Mouse (Mus musculus) testis, postnatal 14 days (tissue): ENCODE data around the gene Mrps25.

Experiments
- DNase-seq: peaks from one replicate; pipeline ENCODE4 v3.0.0; 2021; ENCODE audit warnings: low spot score

Mrps25 gene

DNA sequence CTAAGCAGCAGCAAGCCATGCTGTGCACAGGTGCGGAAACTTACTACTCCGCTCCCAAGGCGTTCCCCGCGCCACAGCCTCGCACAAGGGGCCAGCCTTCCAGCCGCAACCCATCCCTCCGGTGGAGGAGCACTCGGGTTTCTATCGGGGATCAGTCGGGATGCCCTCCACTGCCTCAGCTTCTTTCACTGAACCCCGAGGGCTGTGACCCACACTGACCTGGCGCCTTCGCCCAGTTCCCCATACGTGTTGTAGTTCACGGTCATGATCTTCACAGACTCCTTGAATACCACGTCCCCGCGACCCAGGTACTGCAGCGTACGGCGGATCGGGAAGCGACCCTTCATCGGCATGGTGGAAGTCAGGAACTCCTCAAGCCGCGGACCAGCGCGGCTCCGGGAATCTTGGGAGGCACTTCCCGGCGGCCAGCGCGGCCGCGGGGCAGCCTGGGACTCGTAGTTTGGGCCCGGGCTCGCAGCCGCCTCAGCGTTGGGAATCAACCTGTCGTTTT, at the start of gene Mrps25:
Mrps25 (minus strand) TSS at position 413 of the 511 bp plus-strand sequence.
- peak; percentile 76 for DNase-seq

GRCm38 (mm10) chr6:92231762-92232161, 47.9 kb upstream of the Mrps25 start:
- DNase-seq, result no peak

DNA sequence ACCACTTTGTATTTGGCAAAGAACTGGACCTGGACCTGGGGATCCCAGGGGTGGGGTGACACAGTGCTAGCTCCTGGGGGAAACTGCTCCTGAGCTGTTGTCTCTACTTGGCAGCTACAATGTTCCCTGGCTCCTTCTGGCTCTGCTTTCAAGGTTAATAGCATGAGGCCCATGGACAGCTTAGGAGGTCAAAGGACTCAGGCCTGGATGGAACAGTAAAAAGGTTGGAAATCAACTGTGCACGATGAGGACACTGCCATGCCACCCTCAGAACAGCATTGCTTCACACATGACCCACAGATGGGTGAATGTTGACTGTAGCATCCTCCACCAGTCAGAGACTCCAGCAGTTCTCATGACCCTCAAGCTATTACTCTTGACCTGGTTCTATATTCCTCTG, 47.5 kb upstream of the Mrps25 start:
- DNase-seq, result no peak

DNA sequence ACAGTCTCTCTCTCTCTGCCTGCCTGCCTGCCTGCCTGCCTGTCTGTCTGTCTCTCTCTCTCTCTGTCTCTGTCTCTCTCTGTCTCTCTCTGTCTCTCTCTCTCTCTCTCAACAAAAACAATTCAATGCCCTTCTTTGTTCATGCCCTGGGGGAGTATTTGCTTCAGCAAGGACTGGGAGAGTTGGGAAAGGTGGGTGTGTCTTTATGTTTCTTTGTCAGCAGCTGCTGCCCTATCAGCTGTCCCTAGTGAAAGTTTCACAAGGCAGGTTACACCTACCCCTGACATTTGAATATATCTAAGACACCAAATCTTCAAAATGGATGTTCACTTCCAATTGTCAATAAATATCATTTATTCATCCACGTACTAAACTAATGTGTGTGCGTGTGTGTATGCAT, 45.8 kb upstream of the Mrps25 start:
- no peak for DNase-seq

DNA sequence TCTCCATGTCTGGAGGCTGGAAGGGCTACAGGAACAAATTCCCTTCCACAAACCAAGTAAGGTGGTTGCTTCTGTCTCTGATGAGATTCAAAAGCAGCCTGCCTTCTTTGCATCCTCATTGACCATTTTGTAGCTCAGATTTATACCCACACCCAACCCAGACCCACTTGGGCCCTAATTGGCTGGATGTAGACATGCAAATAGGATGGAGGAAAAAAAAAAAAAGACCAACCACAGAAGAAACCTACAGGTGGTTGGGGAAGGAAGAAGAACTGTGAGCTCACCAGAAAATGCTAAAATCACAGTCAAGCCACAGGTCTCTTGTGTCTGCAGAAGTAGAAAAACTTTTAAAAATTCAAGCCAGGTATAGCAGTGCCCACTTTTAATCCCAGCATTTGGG, 45.3 kb upstream of the Mrps25 start:
- no peak for DNase-seq

GRCm38 (mm10) chr6:92224981-92225380, 41.1 kb upstream of the Mrps25 start:
- DNase-seq, result no peak

GRCm38 (mm10) chr6:92222021-92222420, 38.2 kb upstream of the Mrps25 start:
- no peak for DNase-seq

DNA sequence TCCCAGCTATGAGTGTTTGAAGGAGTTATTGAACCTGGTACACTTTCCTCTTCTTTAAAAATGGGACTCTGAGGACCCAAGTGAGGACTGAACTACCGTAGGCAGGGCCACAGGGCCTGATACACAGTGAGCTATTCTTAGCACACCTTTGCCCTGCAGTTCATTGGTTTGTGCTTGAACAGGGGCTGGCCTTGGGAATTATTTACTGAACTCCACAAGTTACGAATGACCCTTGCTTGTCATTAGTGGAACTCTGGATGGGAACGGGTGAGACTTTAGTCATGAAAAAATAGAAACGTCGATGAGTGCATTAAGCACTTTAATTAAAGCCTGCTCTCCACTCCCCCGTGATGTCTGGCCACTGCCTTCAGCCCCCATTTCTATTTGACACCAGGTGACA, 37.8 kb upstream of the Mrps25 start:
- DNase-seq, result no peak

DNA sequence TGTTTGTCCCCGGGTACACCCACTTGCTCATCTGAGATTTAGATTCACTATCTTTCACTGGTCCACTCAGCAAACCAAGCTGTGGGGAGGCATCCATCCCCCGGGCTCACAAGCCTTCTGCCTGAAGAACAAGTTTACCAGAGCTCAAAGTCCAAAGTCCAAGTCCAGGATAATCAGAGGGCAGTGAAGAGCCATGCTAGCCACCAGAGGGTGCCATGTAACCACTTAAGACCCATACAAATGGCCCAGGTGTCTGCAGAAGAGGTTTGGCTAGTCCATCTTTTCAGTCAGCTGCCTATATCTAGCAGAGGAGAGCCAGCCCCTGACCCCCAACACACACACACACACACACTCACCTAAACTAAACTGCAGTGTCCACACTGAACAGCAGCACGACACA, 35.6 kb upstream of the Mrps25 start:
- DNase-seq, result no peak

- peak; percentile 94 for DNase-seq
Observed at GRCm38 (mm10) chr6:92214773-92215449, 31.1 kb upstream of the Mrps25 start, which contains the start of gene Rbsn. TSS of gene Rbsn (minus strand) at chr6:92214925.

DNA sequence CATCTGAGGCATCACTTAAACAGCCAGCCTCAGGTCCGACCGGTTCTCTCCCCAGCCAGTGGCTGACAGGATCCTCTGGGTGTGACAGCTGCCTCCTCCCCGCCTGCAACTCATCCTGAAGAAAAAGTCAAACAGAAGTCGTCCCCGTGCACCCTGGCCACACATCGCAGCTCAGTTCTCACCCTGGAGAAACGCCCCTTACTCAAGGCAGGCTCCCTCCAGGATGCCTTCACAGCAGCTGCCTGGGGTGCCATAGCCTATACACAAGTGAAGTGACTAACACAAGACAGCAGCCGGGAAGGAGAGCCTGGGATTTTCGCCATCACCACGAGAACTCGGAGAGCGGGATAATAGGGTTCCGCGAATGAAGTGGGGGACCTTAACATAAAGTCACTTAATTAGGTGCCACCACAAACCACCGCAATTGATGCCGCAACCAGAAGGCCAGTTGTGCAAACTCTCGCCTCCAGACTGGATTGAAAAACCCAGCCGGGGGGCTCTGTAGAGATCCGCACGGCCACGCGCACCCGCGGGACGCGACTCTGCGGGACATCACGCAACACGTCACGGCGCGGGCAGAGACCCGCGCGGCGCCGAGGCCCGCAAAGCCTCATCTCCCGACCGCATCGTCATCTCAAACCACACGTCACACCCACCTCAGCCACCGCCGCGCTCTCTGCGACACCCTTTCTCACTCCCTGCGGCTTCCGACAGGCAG, 30.4 kb upstream of the Mrps25 start:
- DNase-seq, result no peak

DNA sequence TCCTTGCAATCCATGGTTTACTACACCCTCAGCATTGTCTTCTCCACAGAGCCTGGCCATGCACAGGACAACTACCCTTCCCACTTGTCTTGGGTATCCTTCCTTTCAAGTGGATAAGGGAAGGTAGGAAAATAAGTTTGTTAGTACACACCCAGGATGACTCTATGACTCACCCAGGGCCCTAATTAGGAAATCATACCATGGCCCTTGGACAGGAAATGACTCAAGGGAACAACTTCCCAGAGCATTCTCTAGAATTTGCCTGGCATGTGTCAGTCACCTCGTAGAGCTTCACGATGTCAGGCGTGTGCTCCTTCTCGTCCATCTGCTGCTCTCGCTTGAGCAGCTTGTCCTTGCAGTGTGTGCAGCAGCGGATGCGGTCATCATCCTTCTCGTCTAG, 15.6 kb upstream of the Mrps25 start:
- DNase-seq, result no peak

GRCm38 (mm10) chr6:92184178-92184577, 345 bp upstream of the Mrps25 start:
- DNase-seq, result no peak

DNA sequence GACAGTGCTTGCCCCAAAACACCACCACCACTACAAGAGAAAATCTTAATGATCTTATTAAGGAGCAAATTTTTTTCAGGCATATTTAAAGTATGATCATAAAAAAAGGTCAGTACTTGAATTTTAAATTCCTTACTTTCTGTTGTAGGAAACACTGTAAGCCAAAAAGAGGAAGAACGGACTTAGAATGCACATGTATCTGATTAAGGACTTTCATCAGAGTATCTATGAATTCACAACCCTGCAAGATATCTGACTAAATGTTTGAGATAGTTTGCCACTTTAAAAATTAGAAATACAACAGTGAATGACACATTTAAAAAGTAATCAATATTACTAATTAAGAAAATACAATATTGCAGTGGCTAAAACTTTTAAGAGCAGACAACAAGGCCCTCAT, 7.4 kb downstream of the Mrps25 start:
- no peak for DNase-seq

GRCm38 (mm10) chr6:92162724-92163123, 21.1 kb downstream of the Mrps25 start:
- no peak for DNase-seq

DNA sequence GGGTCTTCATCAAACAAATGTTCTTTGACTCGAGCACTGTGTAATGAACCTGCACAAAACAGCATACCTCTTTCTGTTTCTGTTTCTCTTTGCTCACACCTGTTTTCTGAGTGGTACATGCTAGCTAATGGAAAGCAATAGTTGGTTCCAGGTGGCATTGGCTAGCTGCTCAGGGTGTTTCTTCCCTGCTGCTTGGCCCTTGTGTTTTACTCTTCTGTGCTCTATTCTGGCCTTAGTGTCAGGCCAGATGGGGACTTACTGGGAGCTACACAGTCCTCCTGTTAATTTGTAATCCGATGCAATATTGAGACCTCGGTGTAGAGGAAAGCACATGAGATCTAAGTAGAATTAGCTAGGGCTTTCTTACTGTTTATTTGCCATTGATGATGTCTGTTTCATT, 25.0 kb downstream of the Mrps25 start:
- no peak for DNase-seq

- no peak for DNase-seq
Observed at GRCm38 (mm10) chr6:92153774-92154173, 30.1 kb downstream of the Mrps25 start.

- DNase-seq, result no peak
Observed at GRCm38 (mm10) chr6:92145881-92146280, 38.0 kb downstream of the Mrps25 start.

DNA sequence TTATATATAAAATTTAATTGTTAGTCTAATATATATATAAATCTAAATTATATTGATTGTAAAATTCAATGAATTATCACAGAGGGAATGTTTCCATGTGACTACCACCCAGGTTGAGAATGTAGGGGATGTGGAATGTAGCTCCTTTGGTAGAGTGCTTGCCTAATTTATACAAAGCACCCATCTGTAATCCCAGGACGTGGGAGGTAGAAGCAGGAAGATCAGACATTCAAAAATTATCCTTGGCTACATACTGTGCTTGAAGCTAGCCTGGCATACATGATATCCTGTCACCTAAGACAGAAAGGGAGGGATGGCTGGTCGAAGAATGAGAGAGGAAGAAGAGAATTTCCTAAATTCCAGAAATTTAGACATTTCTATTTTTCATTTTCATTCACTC, 47.5 kb downstream of the Mrps25 start:
- no peak for DNase-seq

- no peak for DNase-seq
Observed at GRCm38 (mm10) chr6:92133617-92134016, 50.2 kb downstream of the Mrps25 start.

- DNase-seq, result no peak
Observed at GRCm38 (mm10) chr6:92132021-92132911, 51.6 kb downstream of the Mrps25 start.

GRCm38 (mm10) chr6:92131456-92131855, 52.4 kb downstream of the Mrps25 start:
- no peak for DNase-seq
